Mouse (Mus musculus) liver, adult 2 months (tissue): ENCODE results near the gene Ncapd2. TPM values are rescaled to one million over a fixed set of nuclear protein-coding genes. Genes with fewer than 3 reads are reported as not detected.

Experiments used
- DNase-seq: peaks from one replicate; pipeline ENCODE4 v3.0.0-alpha.2; 2011; ENCODE audit warnings: low read depth, low spot score; ENCODE audit errors: extremely low read depth
- H3K27ac ChIP-seq: fragments of 200-500 bp; replicated peaks from 2 replicates; pipeline ENCODE4 v1.5.1; 2012; ENCODE audit warnings: low read depth, mild to moderate bottlenecking, control low read depth, inconsistent platforms, low read length; ENCODE audit not compliant: insufficient read depth
- H3K27me3 ChIP-seq: fragments of 200-500 bp; 2 replicates; pipeline ENCODE4 v1.6.1; 2012; ENCODE audit warnings: mild to moderate bottlenecking, moderate library complexity, low read length, inconsistent platforms; ENCODE audit not compliant: control insufficient read depth, insufficient read depth
- H3K36me3 ChIP-seq: fragments of 200-500 bp; 2 replicates; pipeline ENCODE4 v1.6.1; 2012; ENCODE audit warnings: low read length, inconsistent platforms; ENCODE audit not compliant: control insufficient read depth, insufficient read depth
- H3K4me1 ChIP-seq: fragments of 200-500 bp; 2 replicates; pipeline ENCODE4 v1.6.1; 2011; ENCODE audit warnings: low read length; ENCODE audit not compliant: control insufficient read depth, insufficient read depth
- H3K4me3 ChIP-seq: fragments of 200-500 bp; 2 replicates; pipeline ENCODE4 v1.5.1; 2011; ENCODE audit warnings: low read depth, mild to moderate bottlenecking, control low read depth, low read length, moderate library complexity; ENCODE audit not compliant: insufficient read depth
- H3K79me2 ChIP-seq: fragments of 200-500 bp; 2 replicates; pipeline ENCODE4 v1.6.1; 2012; ENCODE audit warnings: inconsistent platforms, mild to moderate bottlenecking, low read length, moderate library complexity; ENCODE audit not compliant: control insufficient read depth, insufficient read depth
- H3K9ac ChIP-seq: fragments of 200-500 bp; 2 replicates; pipeline ENCODE4 v1.6.1; 2012; ENCODE audit warnings: low read depth, mild to moderate bottlenecking, control low read depth, inconsistent platforms, low read length
- CTCF ChIP-seq: fragments of 200-500 bp; IDR thresholded peaks from 2 replicates; pipeline ENCODE4 v1.5.1; 2011; ENCODE audit warnings: low read depth, low read length, control low read depth
- POLR2A ChIP-seq: fragments of 200-500 bp; IDR thresholded peaks from 2 replicates; pipeline ENCODE4 v1.6.1; 2011; ENCODE audit warnings: low read length, control low read depth; ENCODE audit not compliant: insufficient read depth; ENCODE audit errors: extremely low read depth
- WGBS: fragments of 180-500 bp; shearing (Covaris S2); methylation state at CpG from one replicate; pipeline ENCODE4 v1.1.7; 2018; 5-methylcytosine and 5-hydroxymethylcytosine counted together
- polyA plus RNA-seq: library from polyadenylated mRNA; depleted of rRNA; stranded (reverse); fragments of >200 nt; gene quantifications from 2 replicates; pipeline ENCODE4 v1.2.3, GENCODE M21; 2012
- total RNA-seq: library from RNA; depleted of rRNA; stranded (reverse); fragments of >200 nt; gene quantifications from 2 replicates; pipeline ENCODE4 v1.2.3, GENCODE M21; 2014

Gene Ncapd2
- total and polyA plus RNA-seq, 2 experiments = 2.4 to 3.5 TPM

DNA sequence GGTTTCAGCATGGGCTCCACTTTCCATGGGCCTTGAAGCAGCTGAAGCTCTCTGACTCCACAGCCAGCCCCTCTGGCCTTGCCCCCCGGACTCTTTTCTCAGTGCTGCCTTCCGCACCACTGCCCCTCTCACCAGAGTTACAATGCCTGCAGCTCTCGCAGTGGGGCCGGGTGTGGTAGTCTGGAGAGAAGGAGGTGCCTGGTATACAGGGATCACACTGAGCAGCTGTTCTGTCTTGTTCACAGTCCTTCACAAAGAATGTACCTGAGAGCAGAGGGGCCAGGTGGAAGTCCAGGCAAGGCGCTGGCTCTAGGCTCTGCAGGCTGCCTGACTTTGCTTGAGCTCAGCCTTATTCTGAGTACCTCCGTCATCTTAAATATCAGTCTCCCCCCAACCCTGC, 44.8 kb upstream of the Ncapd2 start:
- no peak overlapping the region for H3K9ac ChIP-seq
- no peaks in the 10 kb centered on the region for H3K27me3 ChIP-seq
- TF ChIP-seq CTCF = no peak
- TF ChIP-seq POLR2A = no peak
- WGBS = 95% methylated on average over 6 of the region's 6 CpGs
- no peaks in the 10 kb centered on the region for H3K36me3 ChIP-seq
- no peaks in the 10 kb centered on the region; the same call in 1 of the 2 replicates for H3K79me2 ChIP-seq
- no peak overlapping the region for H3K4me3 ChIP-seq
- peaks cover 3% of the 10 kb centered on the region for H3K4me1 ChIP-seq
- no peak overlapping the region for H3K27ac ChIP-seq
- DNase-seq = no peak

GRCm38 (mm10) chr6:125234520-125234828, 43.0 kb upstream of the Ncapd2 start:
- H3K27ac ChIP-seq = peak overlapping the region; percentile 50

GRCm38 (mm10) chr6:125233816-125234519, 42.5 kb upstream of the Ncapd2 start:
- H3K27me3 ChIP-seq = no peaks in the 10 kb centered on the region
- no peak overlapping the region for H3K9ac ChIP-seq
- H3K36me3 ChIP-seq = peaks cover 3% of the 10 kb centered on the region; the same call in 1 of the 2 replicates
- peak overlapping the region; percentile 50 for H3K27ac ChIP-seq
- H3K4me3 ChIP-seq = peak overlapping the region; percentile 8; the same call in 1 of the 2 replicates
- H3K4me1 ChIP-seq = peaks cover 6% of the 10 kb centered on the region
- no peak for DNase-seq
- no peak for TF ChIP-seq POLR2A
- no peak for TF ChIP-seq CTCF
- H3K79me2 ChIP-seq = peaks cover 4% of the 10 kb centered on the region; the same call in 1 of the 2 replicates
- 59% methylated on average over 7 of the region's 7 CpGs for WGBS

More at GRCm38 (mm10) chr6:125234520-125234828, 43.0 kb upstream of the Ncapd2 start:
- TF ChIP-seq CTCF = no peak
- TF ChIP-seq POLR2A = no peak
- Histone ChIP-seq H3K79me2 (peaks cover 4% of the 10 kb centered on the region; the same call in 1 of the 2 replicates), H3K4me3 (peak overlapping the region; percentile 8; the same call in 1 of the 2 replicates), H3K9ac (no peak overlapping the region), H3K36me3 (0 out of 2 replicates have a peak, but pooled peaks cover under 1% of the 10 kb centered on the region), H3K27me3 (no peaks in the 10 kb centered on the region), H3K4me1 (peaks cover 6% of the 10 kb centered on the region)
- WGBS = 75% methylated on average over 5 of the region's 5 CpGs
- no peak for DNase-seq

GRCm38 (mm10) chr6:125232516-125232915, 41.0 kb upstream of the Ncapd2 start:
- H3K9ac ChIP-seq = no peak overlapping the region
- H3K36me3 ChIP-seq = peaks cover 9% of the 10 kb centered on the region; the same call in 1 of the 2 replicates
- H3K27me3 ChIP-seq = no peaks in the 10 kb centered on the region
- peak overlapping the region; percentile 41; the same call in 1 of the 2 replicates for H3K27ac ChIP-seq
- 62% methylated on average over 6 of the region's 6 CpGs for WGBS
- H3K4me1 ChIP-seq = peaks cover 6% of the 10 kb centered on the region
- no peak overlapping the region; the same call in 1 of the 2 replicates for H3K4me3 ChIP-seq
- DNase-seq = no peak
- H3K79me2 ChIP-seq = peaks cover 4% of the 10 kb centered on the region; the same call in 1 of the 2 replicates
- TF ChIP-seq POLR2A (no peak), CTCF (no peak)

- H3K27ac ChIP-seq = peak overlapping the region; percentile 92
- 11% methylated on average over 4 of the region's 4 CpGs for whole genome bisulfite sequencing
- TF ChIP-seq CTCF (no peak), POLR2A (no peak)
- H3K9ac ChIP-seq = peak overlapping the region; percentile 91
- DNase-seq = peak; percentile 61
- peaks cover 6% of the 10 kb centered on the region for H3K4me1 ChIP-seq
- H3K4me3 ChIP-seq = peak overlapping the region; percentile 90
- peaks cover 4% of the 10 kb centered on the region; the same call in 1 of the 2 replicates for H3K79me2 ChIP-seq
- H3K27me3 ChIP-seq = no peaks in the 10 kb centered on the region
- H3K36me3 ChIP-seq = peaks cover 10% of the 10 kb centered on the region; the same call in 1 of the 2 replicates
Measured at GRCm38 (mm10) chr6:125232045-125232437, 40.5 kb upstream of the Ncapd2 start.
